Mouse (Mus musculus) macrophage (primary cell): ENCODE measurements around the gene Olfr599. TPM values are rescaled to one million over a fixed set of nuclear protein-coding genes. Genes with fewer than 3 reads are reported as not detected.
"Not testable (repeated sequence)": the region's sequence is repeated elsewhere in the genome, so short reads cannot be mapped to it uniquely, and the experiment has no call there.

ENCODE experiments used
- H3K27ac ChIP-seq: fragments of 350-480 bp; formaldehyde crosslinking; 2 replicates; pipeline ENCODE4 v1.9.0; 2021
- H3K36me3 ChIP-seq: fragments of 350-480 bp; formaldehyde crosslinking; 2 replicates; pipeline ENCODE4 v1.9.0; 2021; ENCODE audit errors: inconsistent target
- H3K4me3 ChIP-seq: fragments of 350-480 bp; formaldehyde crosslinking; 2 replicates; pipeline ENCODE4 v1.9.0; 2021; ENCODE audit errors: inconsistent target
- H3K79me2 ChIP-seq: fragments of 350-480 bp; formaldehyde crosslinking; 2 replicates; pipeline ENCODE4 v1.9.0; 2021; ENCODE audit errors: inconsistent target
- WGBS: methylation state at CpG from one replicate; pipeline ENCODE4 v1.1.7; 2026; ENCODE audit warnings: inconsistent platforms; ENCODE audit not compliant: missing documents; 5-methylcytosine and 5-hydroxymethylcytosine counted together
- polyA plus RNA-seq: library from polyadenylated mRNA; stranded (reverse); fragments of 250-400 nt; gene quantifications from 3 replicates; pipeline ENCODE4 v1.2.4, GENCODE M21; 2018; ENCODE audit warnings: inconsistent platforms
- total RNA-seq, 78 experiments: library from RNA; depleted of rRNA; stranded (reverse); fragments of 250-400 nt; gene quantifications; 1 replicate in 9 of 78; 2 replicates in 24 of 78; 3 replicates in 43 of 78; 4 replicates in 2 of 78; pipeline ENCODE4 v1.2.4; 2018; ENCODE audit warnings: inconsistent platforms in 56 of 78

Olfr599 gene
- total RNA-seq (2018; cell fraction: chromatin; rRNA removed) = not detected
- not detected for total RNA-seq (2018; cell fraction: cytosol; rRNA removed)
- not detected for total RNA-seq (2018; cell fraction: nucleus; rRNA removed)
- not detected in 3 replicates for polyA plus RNA-seq

DNA sequence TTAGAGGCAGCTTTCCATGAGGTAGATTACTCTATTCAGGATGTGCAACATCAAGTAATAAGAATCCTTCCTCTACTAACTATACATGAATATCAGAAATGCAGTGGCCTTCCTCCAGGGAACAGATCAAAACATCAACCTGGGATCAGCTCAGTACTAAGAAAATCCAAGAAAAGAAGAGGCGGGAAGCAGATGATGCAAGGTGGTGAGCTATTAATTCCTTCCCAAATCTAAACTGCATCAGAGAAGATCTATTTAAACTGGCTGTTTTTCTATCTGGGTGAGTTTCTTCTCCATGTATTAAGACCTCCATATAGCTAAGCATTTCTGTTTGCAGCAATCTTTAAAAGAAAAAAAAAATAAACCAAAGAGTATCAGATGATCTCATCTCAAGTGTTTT is at the start of gene Olfr599:
Gene Olfr599, plus strand, starts transcription at position 301 of the 400 bp plus-strand sequence.
- no peak within 1 kb of the TSS for H3K27ac ChIP-seq
- no peaks in the 10 kb centered on the region for H3K36me3 ChIP-seq
- H3K79me2 ChIP-seq = no peaks in the 10 kb centered on the region
- WGBS = 100% methylated on average over 1 of the region's 1 CpGs
- H3K4me3 ChIP-seq = no peak within 1 kb of the TSS

- not testable (repeated sequence) for H3K4me3 ChIP-seq, H3K27ac ChIP-seq, H3K79me2 ChIP-seq, H3K36me3 ChIP-seq
- 100% methylated on average over 1 of the region's 2 CpGs for WGBS
Measured at GRCm38 (mm10) chr7:103305348-103305747, 30.4 kb upstream of the Olfr599 start, which contains the start of gene Olfr596. TSS of gene Olfr596 (plus strand) at chr7:103305648.

- not testable (repeated sequence) for H3K27ac ChIP-seq, H3K4me3 ChIP-seq, H3K36me3 ChIP-seq, H3K79me2 ChIP-seq
- 93% methylated on average over 1 of the region's 2 CpGs for WGBS
Measured at GRCm38 (mm10) chr7:103316015-103316414, 19.7 kb upstream of the Olfr599 start, which contains the start of gene Olfr597. TSS of gene Olfr597 (plus strand) at chr7:103316315.

GRCm38 (mm10) chr7:103323268-103323667 is 12.4 kb upstream of the Olfr599 start, which contains the start of gene Olfr598:
TSS of gene Olfr598 (plus strand) at chr7:103323568.
- H3K36me3 ChIP-seq = no peaks in the 10 kb centered on the region
- H3K79me2 ChIP-seq = no peaks in the 10 kb centered on the region
- no peak within 1 kb of the TSS for H3K27ac ChIP-seq
- H3K4me3 ChIP-seq = no peak within 1 kb of the TSS

- H3K4me3 ChIP-seq = no peak within 1 kb of the TSS
- no peak within 1 kb of the TSS for H3K27ac ChIP-seq
- H3K79me2 ChIP-seq = no peaks in the 10 kb centered on the region
- H3K36me3 ChIP-seq = no peaks in the 10 kb centered on the region
Measured at GRCm38 (mm10) chr7:103349569-103349968, 13.9 kb downstream of the Olfr599 start, which contains the start of gene Olfr600. TSS of gene Olfr600 (minus strand) at chr7:103349669.

DNA sequence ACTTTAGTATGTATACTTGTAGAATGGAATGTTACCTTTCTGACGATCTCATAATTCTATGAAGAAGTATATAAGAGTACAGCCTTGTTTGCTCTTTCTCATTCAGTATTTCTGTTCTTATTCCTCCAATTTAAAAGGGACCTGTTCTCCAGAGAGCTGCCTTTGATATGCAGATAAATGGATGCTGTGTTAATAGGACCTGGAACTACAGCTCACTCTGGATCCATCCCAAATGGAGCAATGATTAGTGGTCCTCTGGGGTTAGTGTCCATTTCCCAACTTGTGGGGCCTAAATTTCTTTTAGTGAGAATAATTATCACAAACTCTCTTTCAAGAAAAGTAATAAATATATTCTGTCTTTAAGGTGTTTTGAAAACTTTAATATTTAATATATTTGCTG is 26.8 kb downstream of the Olfr599 start, which contains the start of gene Olfr601:
Gene Olfr601, minus strand, starts transcription at position 101 of the 400 bp plus-strand sequence.
- H3K4me3 ChIP-seq = no peak within 1 kb of the TSS
- H3K27ac ChIP-seq = no peak within 1 kb of the TSS
- no peaks in the 10 kb centered on the region for H3K36me3 ChIP-seq
- WGBS = 91% methylated on average over 1 of the region's 1 CpGs
- no peaks in the 10 kb centered on the region for H3K79me2 ChIP-seq

GRCm38 (mm10) chr7:103386077-103386476 is 50.4 kb downstream of the Olfr599 start, which contains the start of gene Olfr603:
TSS of gene Olfr603 (minus strand) at chr7:103386177.
- Histone ChIP-seq H3K36me3 (no peaks in the 10 kb centered on the region), H3K27ac (no peak within 1 kb of the TSS)

More at GRCm38 (mm10) chr7:103386077-103386476, 50.4 kb downstream of the Olfr599 start, which contains the start of gene Olfr603:
- H3K4me3 ChIP-seq = no peak within 1 kb of the TSS
- H3K79me2 ChIP-seq = no peaks in the 10 kb centered on the region

Other genes with a start within 250 kb of the Olfr599 start
- gene Olfr585, start 238.2 kb upstream of the Olfr599 start, polyA plus RNA-seq = not detected in 3 replicates
- gene Olfr586, start 210.3 kb upstream of the Olfr599 start, polyA plus RNA-seq = not detected in 3 replicates
- not detected in 3 replicates for gene Olfr588-ps1, start 195.0 kb upstream of the Olfr599 start, polyA plus RNA-seq
- gene Olfr589, start 179.6 kb upstream of the Olfr599 start, polyA plus RNA-seq = not detected in 3 replicates
- not detected in 3 replicates for gene Olfr591, start 157.6 kb upstream of the Olfr599 start, polyA plus RNA-seq
- gene Olfr592, start 151.1 kb upstream of the Olfr599 start, polyA plus RNA-seq = not detected in 3 replicates
- gene Olfr593, start 124.1 kb upstream of the Olfr599 start, polyA plus RNA-seq = not detected in 3 replicates
- gene Olfr594, start 118.9 kb upstream of the Olfr599 start, polyA plus RNA-seq = not detected in 3 replicates
- gene Usp17ld, start 83.4 kb upstream of the Olfr599 start, polyA plus RNA-seq = not detected in 3 replicates
- gene Olfr596, start 30.3 kb upstream of the Olfr599 start, polyA plus RNA-seq = not detected in 3 replicates
- gene Olfr597, start 19.6 kb upstream of the Olfr599 start, polyA plus RNA-seq = not detected in 3 replicates
- not detected in 3 replicates for gene Olfr598, start 12.3 kb upstream of the Olfr599 start, polyA plus RNA-seq
- gene Olfr600, start 13.8 kb downstream of the Olfr599 start, polyA plus RNA-seq = not detected in 3 replicates
- not detected in 3 replicates for gene Olfr601, start 26.7 kb downstream of the Olfr599 start, polyA plus RNA-seq
- gene Olfr603, start 50.3 kb downstream of the Olfr599 start, polyA plus RNA-seq = not detected in 3 replicates
- not detected in 3 replicates for gene Usp17lc, start 79.2 kb downstream of the Olfr599 start, polyA plus RNA-seq
- not detected in 3 replicates for gene Olfr605, start 109.5 kb downstream of the Olfr599 start, polyA plus RNA-seq
- not detected in 3 replicates for gene Olfr606, start 113.1 kb downstream of the Olfr599 start, polyA plus RNA-seq
- not detected in 3 replicates for gene Olfr607, start 128.2 kb downstream of the Olfr599 start, polyA plus RNA-seq
- not detected in 3 replicates for gene Olfr608, start 134.0 kb downstream of the Olfr599 start, polyA plus RNA-seq
- gene Olfr609, start 162.1 kb downstream of the Olfr599 start, polyA plus RNA-seq = not detected in 3 replicates
- not detected in 3 replicates for gene Olfr610, start 176.2 kb downstream of the Olfr599 start, polyA plus RNA-seq
- not detected in 3 replicates for gene Olfr611, start 184.9 kb downstream of the Olfr599 start, polyA plus RNA-seq
- not detected in 3 replicates for gene Olfr612, start 206.8 kb downstream of the Olfr599 start, polyA plus RNA-seq
- gene Olfr613, start 212.2 kb downstream of the Olfr599 start, polyA plus RNA-seq = not detected in 3 replicates
- gene Olfr615, start 220.2 kb downstream of the Olfr599 start, polyA plus RNA-seq = not detected in 3 replicates
- not detected in 3 replicates for gene Olfr616, start 233.2 kb downstream of the Olfr599 start, polyA plus RNA-seq
- not detected in 3 replicates for gene Olfr617, start 237.1 kb downstream of the Olfr599 start, polyA plus RNA-seq